Mouse (Mus musculus): Measurements from ENCODE around the gene 2310057M21Rik.

Gene 2310057M21Rik

DNA sequence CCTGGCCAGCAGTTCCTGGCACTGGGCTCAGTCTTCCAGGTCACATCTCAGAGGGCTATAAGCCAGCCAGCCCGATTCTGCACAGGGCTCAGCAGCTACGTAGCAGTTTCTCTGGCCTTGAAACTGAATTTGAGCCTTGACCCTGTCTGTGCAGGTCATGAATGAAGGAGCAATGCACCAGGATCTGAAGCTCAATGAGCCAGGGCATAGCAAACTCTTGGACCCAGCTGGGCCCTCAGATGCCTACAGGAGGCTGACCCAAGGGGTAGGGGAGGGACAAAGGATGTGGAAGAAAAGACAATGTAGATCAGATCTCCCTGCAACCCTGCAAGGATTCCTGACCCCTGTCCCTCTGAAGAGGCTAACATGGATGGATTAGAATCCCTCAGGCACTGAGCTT lies 40.4 kb downstream of the 2310057M21Rik start, which contains the start of gene Cuzd1:
TSS of gene Cuzd1 (minus strand) at position 101 of the 400 bp plus-strand sequence.
- DNase-seq (ENCODE audit: low spot score in 2 of 2): no peak

DNA sequence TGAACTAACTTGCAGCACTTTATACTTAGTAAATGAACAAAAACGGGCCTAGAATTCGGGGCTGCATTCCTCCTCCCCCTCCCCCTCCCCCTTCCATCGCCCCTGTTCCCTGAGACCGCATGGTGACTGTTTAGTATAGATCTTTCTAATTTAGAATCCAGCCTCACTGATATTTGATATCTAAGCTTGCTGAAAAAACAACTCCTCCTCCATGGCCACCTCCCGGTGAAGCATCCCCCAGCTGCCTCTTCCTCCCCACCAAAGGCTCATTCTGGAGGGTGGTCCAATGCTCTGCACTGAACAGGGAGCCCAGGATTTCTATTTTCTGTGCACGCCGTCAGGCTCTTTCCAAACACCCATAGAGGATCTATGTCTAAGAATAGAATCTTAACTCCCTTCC lies 44.2 kb downstream of the 2310057M21Rik start:
- no peak for DNase-seq (ENCODE audit: low spot score in 2 of 2)

DNA sequence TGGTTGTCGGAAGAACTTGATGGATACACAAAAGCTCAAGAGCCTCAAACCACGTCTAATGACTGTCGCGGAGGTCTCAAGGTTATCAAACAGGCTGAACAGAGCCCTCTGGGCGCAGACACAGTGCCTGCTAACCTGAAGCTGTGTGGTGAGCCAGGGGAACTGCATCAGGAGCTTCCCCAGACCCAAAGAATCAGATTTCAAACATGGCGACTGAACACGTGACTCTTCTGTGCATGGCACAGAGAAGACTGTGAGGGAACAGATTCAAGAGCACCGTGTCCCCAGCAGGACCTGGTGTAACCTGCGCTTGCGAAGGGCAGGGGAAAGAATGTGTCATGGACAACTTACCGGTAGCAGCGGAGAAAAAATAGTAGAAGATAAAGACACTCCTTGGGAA lies 45.0 kb downstream of the 2310057M21Rik start:
- no peak for DNase-seq (ENCODE audit: low spot score in 2 of 2)

DNA sequence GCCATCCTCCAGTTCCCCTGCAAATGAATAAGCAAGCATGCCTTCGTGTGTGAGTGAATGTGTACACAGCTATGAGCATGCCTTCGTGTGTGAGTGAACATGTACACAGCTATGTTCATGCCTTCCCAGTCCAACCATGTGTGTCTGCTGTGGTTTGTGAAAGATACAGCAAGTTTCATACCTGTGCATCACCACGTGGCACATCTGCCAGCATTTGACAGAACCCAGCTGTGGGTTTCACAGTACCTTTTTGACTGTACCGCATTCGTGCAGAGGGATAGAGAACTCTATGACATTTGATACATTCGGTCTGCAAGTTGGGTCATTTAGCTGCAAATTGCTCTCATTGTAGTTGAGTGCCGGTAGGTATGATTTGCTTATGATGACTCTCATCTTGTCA lies 48.1 kb downstream of the 2310057M21Rik start:
- DNase-seq (ENCODE audit: low spot score in 2 of 2): no peak

DNA sequence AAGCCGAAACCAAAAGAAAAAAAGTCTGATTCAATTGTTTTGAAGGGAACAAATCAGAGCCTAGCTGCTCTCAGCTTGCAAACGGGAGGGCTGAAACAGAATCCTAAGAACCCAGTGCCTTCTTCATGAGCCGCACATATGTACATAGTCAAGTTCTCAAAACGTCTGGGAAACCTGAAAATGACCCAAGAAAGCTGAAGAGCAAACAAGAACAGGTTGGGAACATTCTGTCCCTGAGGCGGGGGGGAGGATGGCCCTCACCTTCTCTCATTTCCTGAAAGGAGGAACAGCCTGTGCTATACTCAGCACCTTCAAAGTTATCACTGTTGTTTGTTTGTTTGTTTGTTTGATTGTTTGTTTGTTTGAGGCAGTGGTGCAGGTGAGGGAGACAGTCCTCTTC lies 55.8 kb downstream of the 2310057M21Rik start:
- DNase-seq (ENCODE audit: low spot score in 2 of 2): no peak

DNA sequence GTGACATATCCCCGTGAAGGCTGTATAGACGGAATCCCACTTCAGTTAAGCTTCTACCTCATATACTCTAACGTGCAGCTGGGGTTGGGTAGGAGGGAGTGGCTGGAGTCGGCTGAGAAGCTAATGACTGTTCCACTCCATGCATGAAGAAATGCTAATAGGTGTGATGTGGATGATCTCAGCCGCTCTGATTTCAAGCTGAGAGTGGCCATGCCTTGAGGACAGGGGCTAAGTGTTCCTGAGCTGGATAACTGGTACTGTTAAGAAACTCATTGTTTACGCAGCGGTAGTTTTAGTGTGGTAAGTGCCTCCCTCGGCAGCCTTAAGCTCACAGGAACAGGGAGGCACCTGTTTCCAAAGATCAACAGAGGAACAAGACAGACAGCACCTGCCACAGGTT lies 59.2 kb downstream of the 2310057M21Rik start:
- no peak for DNase-seq (ENCODE audit: low spot score in 2 of 2)

DNA sequence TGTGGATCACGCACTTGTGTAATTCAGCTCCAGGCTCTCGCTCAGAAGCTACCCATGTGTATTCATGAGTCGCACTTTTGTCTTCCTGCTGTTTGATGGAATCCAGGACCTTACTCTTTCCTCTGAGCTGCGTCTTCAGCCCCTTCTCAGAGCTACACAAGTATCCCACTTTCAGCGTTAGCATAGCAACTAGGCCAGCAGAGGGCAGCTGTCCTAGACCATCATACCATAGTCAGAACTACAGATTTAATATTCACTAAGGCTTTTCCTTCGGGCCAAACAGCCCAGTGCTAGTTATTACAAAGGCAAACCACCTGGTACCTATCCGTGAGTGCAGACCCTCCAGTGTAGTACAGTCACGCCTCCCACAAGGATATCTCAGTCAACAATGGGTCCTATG lies 65.4 kb downstream of the 2310057M21Rik start:
- DNase-seq (ENCODE audit: low spot score in 2 of 2): no peak
